Mouse (Mus musculus) forebrain, embryonic 14.5 days (tissue): ENCODE measurements around the gene Fbxo6. TPM values are rescaled to one million over a fixed set of nuclear protein-coding genes. Genes with fewer than 3 reads are reported as not detected.

Experiments used
- ATAC-seq: fragments of 200-750 bp; cut with Nextera tagmentation; 2 replicates; pipeline ENCODE4 v1.8.0; 2017; ENCODE audit warnings: mild to moderate bottlenecking, moderate library complexity
- DNase-seq: peaks from one replicate; pipeline ENCODE4 v3.0.0-alpha.2; 2015; ENCODE audit warnings: low spot score
- H3K27ac ChIP-seq: fragments of 300-500 bp; sonication (generic); 2 replicates; pipeline ENCODE4 v1.5.1; 2014; ENCODE audit warnings: low read depth, mild to moderate bottlenecking, control low read depth, low read length, moderate library complexity
- H3K27me3 ChIP-seq: fragments of 300-500 bp; sonication (generic); replicated peaks from 2 replicates; pipeline ENCODE4 v1.6.1; 2014; ENCODE audit warnings: low read length, control low read depth, mixed read lengths; ENCODE audit not compliant: control insufficient read depth, insufficient read depth
- H3K36me3 ChIP-seq: fragments of 300-500 bp; sonication (generic); 2 replicates; pipeline ENCODE4 v1.6.1; 2014; ENCODE audit warnings: low read length, control low read depth; ENCODE audit not compliant: control insufficient read depth, insufficient read depth
- H3K4me1 ChIP-seq: fragments of 300-500 bp; sonication (generic); 2 replicates; pipeline ENCODE4 v1.6.1; 2014; ENCODE audit warnings: antibody characterized with exemption, low read length, control low read depth; ENCODE audit not compliant: control insufficient read depth, insufficient read depth
- H3K4me2 ChIP-seq: fragments of 300-500 bp; sonication (generic); 2 replicates; pipeline ENCODE4 v1.6.1; 2014; ENCODE audit warnings: mild to moderate bottlenecking, control low read depth, low read length
- H3K4me3 ChIP-seq: fragments of 300-500 bp; sonication (generic); 2 replicates; pipeline ENCODE4 v1.5.1; 2014; ENCODE audit warnings: low read depth, low read length, control low read depth
- H3K9ac ChIP-seq: fragments of 300-500 bp; sonication (generic); 2 replicates; pipeline ENCODE4 v1.6.1; 2014; ENCODE audit warnings: mild to moderate bottlenecking, low read length, control low read depth, moderate library complexity
- H3K9me3 ChIP-seq: fragments of 300-500 bp; sonication (generic); replicated peaks from 2 replicates; pipeline ENCODE4 v1.6.1; 2016; ENCODE audit warnings: low read length, control low read depth, mixed read lengths; ENCODE audit not compliant: control insufficient read depth
- WGBS: fragments of 180-500 bp; shearing (Covaris S2); extraction: QIAGEN DNeasy Blood & Tissue Kit; methylation state at CpG from one replicate; pipeline ENCODE4 v1.1.7; 2014; 5-methylcytosine and 5-hydroxymethylcytosine counted together
- polyA plus RNA-seq: library from polyadenylated mRNA; unstranded; fragments of >200 nt; fragmentation: Nextera tagmentation; extraction: Ambion mirVana; gene quantifications from 2 replicates; pipeline ENCODE4 v1.2.1, GENCODE M21; 2014

The Fbxo6 gene
- polyA plus RNA-seq, 1 experiment from 2014 or later: 20.6 TPM

DNA sequence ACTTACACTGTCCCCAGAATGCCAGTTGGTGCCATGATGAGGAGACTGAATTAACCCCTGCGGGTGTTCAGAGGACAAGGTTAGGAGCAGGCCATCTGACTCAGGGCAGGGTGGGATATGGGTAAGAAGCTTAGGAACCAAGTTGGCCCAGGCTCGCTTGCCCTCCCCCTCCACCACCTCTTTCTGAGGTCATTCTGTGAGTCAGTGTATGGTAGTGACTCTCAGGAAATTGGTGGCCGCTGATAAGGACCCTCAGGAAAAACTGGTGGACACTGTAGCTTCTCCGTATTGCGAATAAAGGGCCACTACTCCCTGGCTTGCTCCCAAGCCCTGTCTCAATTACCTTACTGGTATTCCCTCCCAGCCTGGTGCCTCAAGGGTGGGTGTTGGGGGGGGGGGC, 42.7 kb downstream of the Fbxo6 start:
- Histone ChIP-seq H3K4me2 (no peak overlapping the region), H3K27me3 (no peaks in the 10 kb centered on the region), H3K9ac (no peak overlapping the region), H3K4me3 (no peak overlapping the region), H3K4me1 (no peaks in the 10 kb centered on the region), H3K9me3 (no peaks in the 10 kb centered on the region), H3K36me3 (peaks cover 64% of the 10 kb centered on the region), H3K27ac (0 out of 2 replicates have a peak overlapping the region, but pooled peaks have one; percentile 55)
- no peak for ATAC-seq
- no peak for DNase-seq
- WGBS: 88% methylated on average over 5 of the region's 5 CpGs

GRCm38 (mm10) chr4:148108565-148109100, 43.3 kb downstream of the Fbxo6 start:
- no peak for ATAC-seq
- Histone ChIP-seq H3K27me3 (no peaks in the 10 kb centered on the region), H3K9me3 (no peaks in the 10 kb centered on the region), H3K36me3 (peaks cover 62% of the 10 kb centered on the region), H3K27ac (peak overlapping the region; percentile 76), H3K4me1 (no peaks in the 10 kb centered on the region), H3K4me3 (no peak overlapping the region), H3K9ac (no peak overlapping the region), H3K4me2 (no peak overlapping the region)
- 66% methylated on average over 7 of the region's 7 CpGs for WGBS
- DNase-seq: no peak

GRCm38 (mm10) chr4:148107621-148108291, 44.2 kb downstream of the Fbxo6 start:
- H3K9me3 ChIP-seq: no peaks in the 10 kb centered on the region
- no peak overlapping the region for H3K4me3 ChIP-seq
- peaks cover 56% of the 10 kb centered on the region for H3K36me3 ChIP-seq
- H3K27me3 ChIP-seq: no peaks in the 10 kb centered on the region
- DNase-seq: peak; percentile 83
- peak overlapping the region; percentile 76 for H3K27ac ChIP-seq
- 64% methylated on average over 22 of the region's 22 CpGs for WGBS
- ATAC-seq: peak; percentile 79
- no peak overlapping the region for H3K4me2 ChIP-seq
- no peak overlapping the region for H3K9ac ChIP-seq
- H3K4me1 ChIP-seq: no peaks in the 10 kb centered on the region

DNA sequence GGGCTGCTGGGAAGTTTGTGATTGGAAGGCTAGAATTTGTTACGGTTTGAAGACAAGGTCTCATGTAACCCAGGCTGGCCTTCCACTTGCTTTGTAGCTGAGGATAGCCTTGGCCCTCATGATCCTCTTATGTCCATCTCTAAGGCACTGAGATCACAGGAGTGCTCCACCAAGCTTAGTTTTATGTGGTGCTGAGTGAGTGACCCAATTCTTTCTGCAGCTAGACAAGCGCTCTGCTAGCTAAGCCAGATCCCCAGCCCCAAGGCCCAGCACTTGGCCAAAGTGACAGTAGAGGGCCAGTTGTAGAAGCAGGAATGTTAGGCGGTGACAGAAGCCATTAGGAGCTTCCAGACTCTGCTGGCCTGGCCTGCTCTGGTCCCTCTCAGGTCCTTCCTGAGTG, 47.8 kb downstream of the Fbxo6 start:
- Histone ChIP-seq H3K4me1 (peaks cover 9% of the 10 kb centered on the region; the same call in 1 of the 2 replicates), H3K4me3 (no peak overlapping the region), H3K36me3 (peaks cover 47% of the 10 kb centered on the region), H3K27me3 (no peaks in the 10 kb centered on the region), H3K9ac (no peak overlapping the region), H3K9me3 (no peaks in the 10 kb centered on the region), H3K27ac (no peak overlapping the region), H3K4me2 (no peak overlapping the region)
- DNase-seq (no peak), ATAC-seq (no peak)
- WGBS: 90% methylated on average over 3 of the region's 3 CpGs

- Histone ChIP-seq H3K4me1 (peaks cover 9% of the 10 kb centered on the region; the same call in 1 of the 2 replicates), H3K27me3 (no peaks in the 10 kb centered on the region), H3K4me2 (peak overlapping the region; percentile 38), H3K36me3 (peaks cover 27% of the 10 kb centered on the region), H3K9me3 (no peaks in the 10 kb centered on the region), H3K27ac (peak overlapping the region; percentile 55; the same call in 1 of the 2 replicates), H3K4me3 (no peak overlapping the region), H3K9ac (peak overlapping the region; percentile 45; the same call in 1 of the 2 replicates)
- WGBS: 14% methylated on average over 29 of the region's 29 CpGs
- peak; percentile 85 for DNase-seq
- ATAC-seq: peak; percentile 91
Observed at GRCm38 (mm10) chr4:148101801-148102527, 50.0 kb downstream of the Fbxo6 start.

- no peak overlapping the region for H3K4me2 ChIP-seq
- peaks cover 14% of the 10 kb centered on the region; the same call in 1 of the 2 replicates for H3K36me3 ChIP-seq
- DNase-seq (no peak), ATAC-seq (no peak)
- H3K27me3 ChIP-seq: no peaks in the 10 kb centered on the region
- H3K27ac ChIP-seq: no peak overlapping the region
- peaks cover 9% of the 10 kb centered on the region; the same call in 1 of the 2 replicates for H3K4me1 ChIP-seq
- 87% methylated on average over 3 of the region's 3 CpGs for WGBS
- H3K4me3 ChIP-seq: no peak overlapping the region
- H3K9me3 ChIP-seq: no peaks in the 10 kb centered on the region
- H3K9ac ChIP-seq: no peak overlapping the region
Observed at GRCm38 (mm10) chr4:148098666-148099065, 53.3 kb downstream of the Fbxo6 start.

DNA sequence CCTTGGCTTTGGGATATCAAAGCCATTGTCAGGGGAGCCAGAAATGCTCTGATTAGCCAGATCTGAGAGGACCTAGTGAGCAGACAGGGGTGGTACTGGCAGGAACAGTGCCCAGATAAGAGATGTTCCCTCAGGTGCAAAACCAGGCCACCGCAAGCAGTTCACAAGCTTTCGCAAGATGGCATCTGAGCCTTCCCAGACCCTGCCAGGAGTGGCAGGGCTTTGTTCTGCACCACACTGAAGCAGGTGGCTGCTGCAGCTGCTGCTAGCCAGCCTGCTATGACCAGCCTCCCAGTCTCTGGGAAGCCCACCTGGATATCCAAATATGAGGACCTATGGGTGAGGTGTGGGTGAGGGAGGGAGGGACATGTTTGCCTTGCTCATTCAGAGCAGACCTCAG, 54.0 kb downstream of the Fbxo6 start:
- Histone ChIP-seq H3K36me3 (peaks cover 14% of the 10 kb centered on the region; the same call in 1 of the 2 replicates), H3K9ac (no peak overlapping the region), H3K4me2 (no peak overlapping the region), H3K27ac (0 out of 2 replicates have a peak overlapping the region, but pooled peaks have one; percentile 16), H3K27me3 (no peaks in the 10 kb centered on the region), H3K9me3 (no peaks in the 10 kb centered on the region), H3K4me1 (peaks cover 9% of the 10 kb centered on the region; the same call in 1 of the 2 replicates), H3K4me3 (no peak overlapping the region)
- ATAC-seq (no peak), DNase-seq (no peak)
- WGBS: 72% methylated on average over 2 of the region's 2 CpGs
